Mouse (Mus musculus) E14TG2a.4 (cell line): ENCODE data around the gene Gm266.

Experiments used
- CTCF ChIP-seq: conservative IDR thresholded peaks from 2 replicates; pipeline ENCODE4 v1.5.1; 2014; ENCODE audit warnings: low read length
- POU5F1 ChIP-seq: IDR thresholded peaks from 2 replicates; pipeline ENCODE4 v1.6.1; 2014; ENCODE audit warnings: low read length, borderline replicate concordance

DNA sequence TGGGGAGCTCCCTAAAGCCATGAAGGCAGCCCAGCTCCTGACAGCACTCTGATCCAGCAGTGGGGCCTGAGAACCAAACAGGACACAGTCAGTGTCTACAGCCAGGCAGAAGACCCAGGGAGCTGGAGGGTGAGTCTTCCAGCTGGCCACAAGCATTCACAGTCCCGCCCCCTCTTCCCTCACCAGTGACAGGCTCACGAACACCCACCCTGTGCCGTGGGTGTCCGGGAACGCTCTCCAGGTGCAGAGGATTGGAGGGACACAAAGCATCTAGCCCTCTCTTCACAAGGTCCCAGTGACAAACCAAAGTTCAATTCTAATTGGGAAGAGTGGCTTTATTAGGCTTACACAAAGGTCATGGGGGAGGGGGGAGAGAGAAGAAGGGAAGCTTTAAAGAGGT, 34.2 kb upstream of the Gm266 start:
- TF ChIP-seq CTCF = no peak
- TF ChIP-seq POU5F1 = no peak
